Mouse (Mus musculus): Measurements from ENCODE around the gene Nostrin.

Nostrin gene

GRCm38 (mm10) chr2:69205791-69206351 lies 70.3 kb downstream of the Nostrin start, which contains the start of gene Spc25:
TSS of gene Spc25 (minus strand) at chr2:69206194.
- DNase-seq = peak; percentile 94

- no peak for DNase-seq
Observed at GRCm38 (mm10) chr2:69206523-69206922, 70.9 kb downstream of the Nostrin start.

GRCm38 (mm10) chr2:69209684-69210083 lies 74.1 kb downstream of the Nostrin start:
- no peak for DNase-seq

- no peak for DNase-seq
Observed at GRCm38 (mm10) chr2:69210773-69211172, 75.2 kb downstream of the Nostrin start, which contains the start of gene G6pc2. TSS of gene G6pc2 (plus strand) at chr2:69211073.

- no peak for DNase-seq
Observed at GRCm38 (mm10) chr2:69212652-69213051, 77.1 kb downstream of the Nostrin start.

GRCm38 (mm10) chr2:69215242-69215641 lies 79.6 kb downstream of the Nostrin start:
- DNase-seq = no peak

- DNase-seq = no peak
Observed at GRCm38 (mm10) chr2:69221868-69222416, 86.3 kb downstream of the Nostrin start.

- peak in 1 of 2 experiments; percentile 25 for DNase-seq
Observed at GRCm38 (mm10) chr2:69222815-69223214, 87.2 kb downstream of the Nostrin start.

GRCm38 (mm10) chr2:69224724-69225123 lies 89.1 kb downstream of the Nostrin start:
- DNase-seq = no peak

GRCm38 (mm10) chr2:69226876-69227275 lies 91.3 kb downstream of the Nostrin start:
- no peak for DNase-seq

GRCm38 (mm10) chr2:69228635-69229034 lies 93.0 kb downstream of the Nostrin start:
- DNase-seq = no peak

GRCm38 (mm10) chr2:69230137-69230536 lies 94.5 kb downstream of the Nostrin start:
- no peak for DNase-seq

GRCm38 (mm10) chr2:69232101-69232500 lies 96.5 kb downstream of the Nostrin start:
- no peak for DNase-seq

- no peak for DNase-seq
Observed at GRCm38 (mm10) chr2:69234976-69235678, 99.5 kb downstream of the Nostrin start.

Measured in lung, postnatal 4 days (tissue).